Mouse (Mus musculus) hindbrain, postnatal 0 days (tissue): ENCODE results near the gene Ralb. TPM values are rescaled to one million over a fixed set of nuclear protein-coding genes. Genes with fewer than 3 reads are reported as not detected.
A peak's percentile ranks its signal among the peaks of the same experiment; 100 is the strongest.

ENCODE experiments used
- ATAC-seq: fragments of 200-750 bp; cut with Nextera tagmentation; 2 replicates; pipeline ENCODE4 v1.8.0; 2017; ENCODE audit warnings: mild to moderate bottlenecking, moderate TSS enrichment, moderate library complexity
- DNase-seq: peaks from one replicate; pipeline ENCODE4 v3.0.0-alpha.2; 2015; ENCODE audit warnings: low spot score
- H3K27ac ChIP-seq: fragments of 300-500 bp; sonication (generic); 2 replicates; pipeline ENCODE4 v1.5.1; 2014; ENCODE audit warnings: mild to moderate bottlenecking
- H3K27me3 ChIP-seq: fragments of 300-500 bp; sonication (generic); 2 replicates; pipeline ENCODE4 v1.6.1; 2014; ENCODE audit warnings: low read length, mixed read lengths; ENCODE audit not compliant: insufficient read depth
- H3K36me3 ChIP-seq: fragments of 300-500 bp; sonication (generic); 2 replicates; pipeline ENCODE4 v1.6.1; 2014; ENCODE audit warnings: low read length, mixed read lengths; ENCODE audit not compliant: insufficient read depth
- H3K4me1 ChIP-seq: fragments of 300-500 bp; sonication (generic); 2 replicates; pipeline ENCODE4 v1.6.1; 2014; ENCODE audit warnings: antibody characterized with exemption, low read length, mixed read lengths; ENCODE audit not compliant: insufficient read depth
- H3K4me2 ChIP-seq: fragments of 300-500 bp; sonication (generic); 2 replicates; pipeline ENCODE4 v1.6.1; 2014; ENCODE audit warnings: low read depth, mild to moderate bottlenecking, low read length, moderate library complexity, mixed read lengths
- H3K4me3 ChIP-seq: fragments of 300-500 bp; sonication (generic); 2 replicates; pipeline ENCODE4 v1.5.1; 2014; ENCODE audit warnings: low read length
- H3K9ac ChIP-seq: fragments of 300-500 bp; sonication (generic); replicated peaks from 2 replicates; pipeline ENCODE4 v1.6.1; 2014; ENCODE audit warnings: mild to moderate bottlenecking, low read length, moderate library complexity, mixed read lengths
- H3K9me3 ChIP-seq: fragments of 300-500 bp; sonication (generic); 2 replicates; pipeline ENCODE4 v1.6.1; 2016; ENCODE audit warnings: low read length, mixed read lengths
- CTCF ChIP-seq: IDR thresholded peaks from 2 replicates; pipeline ENCODE4 v1.5.1; 2016; ENCODE audit warnings: antibody characterized with exemption, control low read depth, low read depth
- WGBS: fragments of 180-500 bp; shearing (Covaris S2); extraction: QIAGEN DNeasy Blood & Tissue Kit; methylation state at CpG from one replicate; pipeline ENCODE4 v1.1.7; 2014; 5-methylcytosine and 5-hydroxymethylcytosine counted together
- polyA plus RNA-seq: library from polyadenylated mRNA; unstranded; fragments of >200 nt; fragmentation: Nextera tagmentation; extraction: Ambion mirVana; gene quantifications from 2 replicates; pipeline ENCODE4 v1.2.1, GENCODE M21; 2015
- total RNA-seq: library from RNA; depleted of rRNA; stranded (reverse); fragments of >200 nt; gene quantifications from 2 replicates; pipeline ENCODE4 v1.2.3, GENCODE M21; 2014

Ralb gene
- total and polyA plus RNA-seq, 2 experiments from 2014 or later = 43.5 to 62.1 TPM

- WGBS = 44% methylated on average over 2 of the region's 2 CpGs
Observed at GRCm38 (mm10) chr1:119521029-119521428, 16.4 kb upstream of the Ralb start.

GRCm38 (mm10) chr1:119519286-119519685 is 14.7 kb upstream of the Ralb start:
- Histone ChIP-seq H3K4me1 (0 out of 2 replicates have a peak, but pooled peaks cover 3% of the 10 kb centered on the region), H3K27me3 (no peaks in the 10 kb centered on the region), H3K9ac (no peak overlapping the region), H3K9me3 (no peaks in the 10 kb centered on the region), H3K4me2 (no peak overlapping the region), H3K27ac (no peak overlapping the region), H3K4me3 (no peak overlapping the region), H3K36me3 (no peaks in the 10 kb centered on the region)
- ATAC-seq (no peak), DNase-seq (no peak)
- 79% methylated on average over 6 of the region's 6 CpGs for WGBS
- no peak for TF ChIP-seq CTCF

More at GRCm38 (mm10) chr1:119521029-119521428, 16.4 kb upstream of the Ralb start:
- Histone ChIP-seq H3K4me1 (peaks cover 12% of the 10 kb centered on the region; the same call in 1 of the 2 replicates), H3K9me3 (no peaks in the 10 kb centered on the region), H3K36me3 (no peaks in the 10 kb centered on the region), H3K4me3 (no peak overlapping the region), H3K27ac (no peak overlapping the region), H3K9ac (no peak overlapping the region), H3K27me3 (no peaks in the 10 kb centered on the region), H3K4me2 (no peak overlapping the region)
- 0 out of 2 replicates have a peak, but pooled peaks have one; percentile 25 for ATAC-seq
- DNase-seq = peak; percentile 59
- no peak for TF ChIP-seq CTCF

GRCm38 (mm10) chr1:119518786-119519185 is 14.2 kb upstream of the Ralb start:
- H3K9ac ChIP-seq = no peak overlapping the region
- H3K36me3 ChIP-seq = no peaks in the 10 kb centered on the region
- no peak for TF ChIP-seq CTCF
- H3K9me3 ChIP-seq = no peaks in the 10 kb centered on the region
- DNase-seq = no peak
- no peaks in the 10 kb centered on the region for H3K27me3 ChIP-seq
- ATAC-seq = no peak
- H3K27ac ChIP-seq = no peak overlapping the region
- H3K4me2 ChIP-seq = no peak overlapping the region
- H3K4me3 ChIP-seq = no peak overlapping the region
- 0 out of 2 replicates have a peak, but pooled peaks cover 3% of the 10 kb centered on the region for H3K4me1 ChIP-seq

- H3K4me1 ChIP-seq = 0 out of 2 replicates have a peak, but pooled peaks cover 3% of the 10 kb centered on the region
- H3K27me3 ChIP-seq = no peaks in the 10 kb centered on the region
- H3K9ac ChIP-seq = no peak overlapping the region
- no peak overlapping the region for H3K4me3 ChIP-seq
- H3K36me3 ChIP-seq = no peaks in the 10 kb centered on the region
- H3K27ac ChIP-seq = no peak overlapping the region
- H3K4me2 ChIP-seq = no peak overlapping the region
- no peaks in the 10 kb centered on the region for H3K9me3 ChIP-seq
- TF ChIP-seq CTCF = no peak
- WGBS = 55% methylated on average over 7 of the region's 7 CpGs
- peak; percentile 46 for DNase-seq
- ATAC-seq = peak; percentile 55; the same call in 1 of the 2 replicates
Observed at GRCm38 (mm10) chr1:119518060-119518459, 13.5 kb upstream of the Ralb start.

- H3K9me3 ChIP-seq = no peaks in the 10 kb centered on the region
- no peak overlapping the region for H3K27ac ChIP-seq
- ATAC-seq = no peak
- no peak for TF ChIP-seq CTCF
- H3K4me3 ChIP-seq = no peak overlapping the region
- no peak for DNase-seq
- WGBS = 64% methylated on average over 8 of the region's 8 CpGs
- no peaks in the 10 kb centered on the region for H3K27me3 ChIP-seq
- H3K9ac ChIP-seq = no peak overlapping the region
- no peaks in the 10 kb centered on the region; the same call in 1 of the 2 replicates for H3K4me1 ChIP-seq
- H3K36me3 ChIP-seq = no peaks in the 10 kb centered on the region
- H3K4me2 ChIP-seq = no peak overlapping the region
Observed at GRCm38 (mm10) chr1:119510857-119511256, 6.3 kb upstream of the Ralb start.

- ATAC-seq = no peak
- no peak for TF ChIP-seq CTCF
- no peak overlapping the region for H3K4me3 ChIP-seq
- H3K4me2 ChIP-seq = no peak overlapping the region
- no peak overlapping the region for H3K9ac ChIP-seq
- H3K9me3 ChIP-seq = no peaks in the 10 kb centered on the region
- DNase-seq = no peak
- WGBS = 74% methylated on average over 9 of the region's 9 CpGs
- no peaks in the 10 kb centered on the region; the same call in 1 of the 2 replicates for H3K4me1 ChIP-seq
- no peak overlapping the region for H3K27ac ChIP-seq
- H3K27me3 ChIP-seq = no peaks in the 10 kb centered on the region
- no peaks in the 10 kb centered on the region for H3K36me3 ChIP-seq
Observed at GRCm38 (mm10) chr1:119510409-119510808, 5.8 kb upstream of the Ralb start.

- Histone ChIP-seq H3K9ac (no peak overlapping the region), H3K27me3 (no peaks in the 10 kb centered on the region), H3K4me2 (no peak overlapping the region), H3K9me3 (no peaks in the 10 kb centered on the region), H3K36me3 (no peaks in the 10 kb centered on the region), H3K4me3 (no peak overlapping the region), H3K4me1 (no peaks in the 10 kb centered on the region; the same call in 1 of the 2 replicates), H3K27ac (no peak overlapping the region)
- ATAC-seq (no peak), DNase-seq (no peak)
- TF ChIP-seq CTCF = no peak
- WGBS = 84% methylated on average over 7 of the region's 7 CpGs
Observed at GRCm38 (mm10) chr1:119509474-119509873, 4.9 kb upstream of the Ralb start.
